Comparison of ENCODE assay signal across 8 mouse cellular contexts in genomic region chr12:78332107-78332506, GRCm38 (mm10).
A peak's percentile ranks its signal among the peaks of the same experiment; 100 is the strongest.
DNase-seq lines count a peak whose midpoint lies in the region; ATAC-seq and TF ChIP-seq lines count a peak whose summit lies in the region.

No protein-coding gene starts in this region.

- no peak for ATAC-seq in kidney, embryonic 15.5 days (replicated peaks; ENCODE audit: low FRiP score)
- ATAC-seq in activated CD4-positive, CD25-positive, alpha-beta regulatory T cell, adult 4 months, result peak; percentile 57
- peak; percentile 69; the same call in 1 of the 2 replicates for ATAC-seq in common myeloid progenitor, adult 5-6 weeks (replicated peaks; ENCODE audit: low read depth, poor library complexity, severe bottlenecking)
- ATAC-seq in lung, embryonic 14.5 days (ENCODE audit: insufficient read depth), result peak; percentile 68; the same call in 1 of the 2 replicates

- TF ChIP-seq CTCF in gastrocnemius, adult 2 months (IDR thresholded peaks at IDR 0.05), result peak; percentile 70
- peak; percentile 68 for TF ChIP-seq CTCF in lung, embryonic 14.5 days (IDR thresholded peaks at IDR 0.05; ENCODE audit: low read depth)

- H3K4me2 ChIP-seq in kidney, embryonic 15.5 days, result no peak overlapping the region
- no peak overlapping the region for H3K4me2 ChIP-seq in lung, embryonic 14.5 days

- H3K36me3 ChIP-seq in kidney, embryonic 15.5 days, result no peaks in the 10 kb centered on the region
- H3K36me3 ChIP-seq in lung, embryonic 14.5 days (ENCODE audit: insufficient read depth), result no peaks in the 10 kb centered on the region

- no peaks in the 10 kb centered on the region for H3K9me3 ChIP-seq in kidney, embryonic 15.5 days (replicated peaks)
- H3K9me3 ChIP-seq in lung, embryonic 14.5 days (ENCODE audit: low read depth, low read length), result no peaks in the 10 kb centered on the region

- 65% methylated on average over 3 of the region's 3 CpGs for WGBS in kidney, embryonic 15.5 days
- WGBS in large intestine, adult 2 months, result 40% methylated on average over 3 of the region's 3 CpGs
- 51% methylated on average over 3 of the region's 3 CpGs for WGBS in lung, embryonic 14.5 days

- intact Hi-C loops in gastrocnemius, adult 2 months (cut with DNase I), result no loop called here

- no peaks in the 10 kb centered on the region for H3K4me1 ChIP-seq in kidney, embryonic 15.5 days
- H3K4me1 ChIP-seq in lung, embryonic 14.5 days (ENCODE audit: insufficient read depth), result no peaks in the 10 kb centered on the region

- no peak overlapping the region for H3K27ac ChIP-seq in kidney, embryonic 15.5 days
- no peak overlapping the region for H3K27ac ChIP-seq in gastrocnemius, adult 2 months
- no peak overlapping the region for H3K27ac ChIP-seq in lung, embryonic 14.5 days (ENCODE audit: low read depth)

- no peak overlapping the region for H3K4me3 ChIP-seq in kidney, embryonic 15.5 days (replicated peaks)
- H3K4me3 ChIP-seq in gastrocnemius, adult 2 months, result no peak overlapping the region
- H3K4me3 ChIP-seq in lung, embryonic 14.5 days (ENCODE audit: low read depth, low read length), result no peak overlapping the region

- H3K27me3 ChIP-seq in kidney, embryonic 15.5 days, result no peaks in the 10 kb centered on the region
- H3K27me3 ChIP-seq in lung, embryonic 14.5 days (ENCODE audit: insufficient read depth, low read length), result no peaks in the 10 kb centered on the region

- H3K9ac ChIP-seq in kidney, embryonic 15.5 days, result no peak overlapping the region
- no peak overlapping the region for H3K9ac ChIP-seq in lung, embryonic 14.5 days

- peak; percentile 64 for DNase-seq in kidney, adult 18-20 months
- DNase-seq in gastrocnemius, adult 2 months, result peak; percentile 52
- DNase-seq in large intestine, adult 2 months (ENCODE audit: low read depth, low spot score), result peak; percentile 11
- DNase-seq in lung, embryonic 14.5 days, result peak; percentile 88
- DNase-seq in right cerebral cortex, postnatal 36 days (ENCODE audit: low spot score in 2 of 2), result peak; percentile 52 to 73

Comparison
In these comparisons a context has a peak if more than half of its experiments do, and no peak if none do; other contexts are left out.
1. DNase-seq: peak in every context shown above with its lines; median percentile 88 in lung, embryonic 14.5 days; 64 in kidney, adult 18-20 months; 62 in right cerebral cortex, postnatal 36 days; 52 in gastrocnemius, adult 2 months; 11 in large intestine, adult 2 months.